Mouse (Mus musculus) gastrocnemius, postnatal 14 days (tissue): ENCODE data around the gene Asb5. TPM values are rescaled to one million over a fixed set of nuclear protein-coding genes. Genes with fewer than 3 reads are reported as not detected.
"Not testable (repeated sequence)": the region's sequence is repeated elsewhere in the genome, so short reads cannot be mapped to it uniquely, and the experiment has no call there.

ENCODE experiments used
- DNase-seq: peaks from one replicate; pipeline ENCODE4 v3.0.0; 2021; ENCODE audit warnings: mixed read lengths
- intact Hi-C: fragments of 180-260 bp; cut with DNase I; formaldehyde crosslinking; loops from one replicate; pipeline ENCODE4 v1.15.1; 2025; ENCODE audit warnings: low total_unique reads
- total RNA-seq, 2 experiments: library from RNA; stranded (reverse); gene quantifications; 2 replicates each; pipeline ENCODE4 v1.2.3; 2021

The Asb5 gene
- total RNA-seq, 2 experiments from 2014 or later, result 107 to 130 TPM

- intact Hi-C loops, result no loop called here
- no peak for DNase-seq
Measured at GRCm38 (mm10) chr8:54603440-54603839, 74.1 kb downstream of the Asb5 start.

GRCm38 (mm10) chr8:54609336-54609735 lies 80.0 kb downstream of the Asb5 start:
- peak; percentile 7 for DNase-seq
- intact Hi-C loops, result no loop called here

- peak; percentile 42 for DNase-seq
- intact Hi-C loops, result no loop called here
Measured at GRCm38 (mm10) chr8:54610238-54610637, 80.9 kb downstream of the Asb5 start.

- DNase-seq, intact Hi-C loops: not testable (repeated sequence)
Measured at GRCm38 (mm10) chr8:54616710-54617109, 87.3 kb downstream of the Asb5 start.

Other genes starting within 250 kb of the Asb5 start
- gene Spcs3, start 418 bp downstream of the Asb5 start, total RNA-seq, result 10 to 100 TPM; 18.4 to 21.9 TPM
- gene Spata4, start 71.2 kb downstream of the Asb5 start, total RNA-seq, result not detected